Mouse (Mus musculus) spleen, adult 12 weeks (tissue): ENCODE data around the gene Utrn.
A peak's percentile ranks its signal among the peaks of the same experiment; 100 is the strongest.

ENCODE experiments used
- DNase-seq: peaks from one replicate; pipeline ENCODE4 v3.0.0; 2022; ENCODE audit warnings: low spot score

The Utrn gene

GRCm38 (mm10) chr10:12869846-12870245, 681 bp upstream of the Utrn start:
- DNase-seq: no peak

GRCm38 (mm10) chr10:12868189-12869028, 756 bp downstream of the Utrn start:
- peak; percentile 37 for DNase-seq

GRCm38 (mm10) chr10:12867733-12868188, 1.4 kb downstream of the Utrn start:
- no peak for DNase-seq

- DNase-seq: peak; percentile 34
Observed at GRCm38 (mm10) chr10:12866971-12867732, 2.0 kb downstream of the Utrn start.

- DNase-seq: no peak
Observed at GRCm38 (mm10) chr10:12865201-12865600, 4.0 kb downstream of the Utrn start.

GRCm38 (mm10) chr10:12863581-12863980, 5.6 kb downstream of the Utrn start:
- no peak for DNase-seq

- DNase-seq: no peak
Observed at GRCm38 (mm10) chr10:12862047-12862446, 7.1 kb downstream of the Utrn start.

GRCm38 (mm10) chr10:12861381-12861780, 7.8 kb downstream of the Utrn start:
- DNase-seq: no peak

GRCm38 (mm10) chr10:12860765-12861164, 8.4 kb downstream of the Utrn start:
- DNase-seq: no peak

GRCm38 (mm10) chr10:12860331-12860730, 8.8 kb downstream of the Utrn start:
- DNase-seq: no peak

- no peak for DNase-seq
Observed at GRCm38 (mm10) chr10:12858017-12858416, 11.1 kb downstream of the Utrn start.

GRCm38 (mm10) chr10:12854298-12854697, 14.9 kb downstream of the Utrn start:
- DNase-seq: no peak

GRCm38 (mm10) chr10:12853776-12854175, 15.4 kb downstream of the Utrn start:
- DNase-seq: no peak

GRCm38 (mm10) chr10:12853196-12853620, 16.0 kb downstream of the Utrn start:
- no peak for DNase-seq

- no peak for DNase-seq
Observed at GRCm38 (mm10) chr10:12852416-12853195, 16.6 kb downstream of the Utrn start.

- no peak for DNase-seq
Observed at GRCm38 (mm10) chr10:12850781-12851471, 18.2 kb downstream of the Utrn start.

GRCm38 (mm10) chr10:12848322-12849108, 20.6 kb downstream of the Utrn start:
- DNase-seq: no peak

- no peak for DNase-seq
Observed at GRCm38 (mm10) chr10:12842543-12842942, 26.6 kb downstream of the Utrn start.

- no peak for DNase-seq
Observed at GRCm38 (mm10) chr10:12841497-12841896, 27.7 kb downstream of the Utrn start.

GRCm38 (mm10) chr10:12837636-12838035, 31.5 kb downstream of the Utrn start:
- DNase-seq: no peak
